Mouse (Mus musculus) frontal cortex, postnatal 36 days (tissue): Measurements from ENCODE around the gene Por.

Experiments used
- DNase-seq, 2 experiments: peaks; one replicate each; pipeline ENCODE4 v3.0.0; 2022; ENCODE audit warnings: low spot score in 2 of 2

Por gene

GRCm38 (mm10) chr5:135702190-135702589 is 32.4 kb downstream of the Por start:
- DNase-seq: no peak

DNA sequence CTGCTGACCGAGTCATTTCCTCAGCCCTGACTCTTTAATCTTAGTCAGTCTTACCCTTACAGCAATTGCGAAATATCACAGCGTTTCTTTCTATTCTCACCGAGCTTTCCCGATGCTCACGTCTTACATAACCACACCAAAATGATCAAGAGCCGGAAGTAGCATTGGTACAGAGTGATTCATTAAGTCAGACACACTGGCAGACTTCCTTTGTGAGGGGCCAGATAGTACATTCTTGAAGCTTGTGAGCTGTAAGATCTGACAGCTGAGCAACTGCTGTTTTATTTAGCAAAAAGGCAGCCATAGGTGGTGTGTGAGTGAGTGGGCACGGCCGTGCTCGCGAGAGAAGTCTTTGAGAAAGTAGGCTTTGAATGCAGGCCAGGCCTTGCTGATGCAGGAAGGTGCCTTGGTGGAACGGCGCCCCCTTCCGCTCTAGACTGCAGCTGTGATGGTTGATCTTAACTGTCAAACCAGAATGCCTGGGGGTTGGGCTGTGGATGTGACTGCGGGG is 32.9 kb downstream of the Por start:
- DNase-seq: peak; percentile 72 to 82

GRCm38 (mm10) chr5:135703431-135703830 is 33.6 kb downstream of the Por start:
- DNase-seq: no peak

DNA sequence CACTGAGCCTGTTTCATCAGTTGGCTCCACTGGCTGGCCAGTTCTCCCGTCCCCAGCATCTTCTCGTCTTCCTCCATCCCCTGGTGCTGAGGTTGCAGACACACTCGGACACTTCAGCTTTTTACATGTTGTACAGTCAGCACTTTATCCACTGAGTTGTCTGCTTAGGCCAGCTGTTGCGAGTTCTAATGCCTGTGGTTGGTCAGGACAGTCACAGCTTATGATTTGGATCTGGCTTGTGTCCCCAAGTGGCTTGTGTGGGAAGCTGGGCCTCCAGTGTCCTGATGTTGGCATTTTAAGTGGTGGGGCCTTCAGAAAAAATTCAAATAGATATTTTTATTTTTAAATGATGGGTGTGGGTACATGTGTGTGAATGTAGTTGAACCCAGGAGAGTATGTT is 35.5 kb downstream of the Por start:
- DNase-seq: no peak

GRCm38 (mm10) chr5:135707039-135707438 is 37.2 kb downstream of the Por start:
- no peak for DNase-seq

GRCm38 (mm10) chr5:135707855-135708254 is 38.0 kb downstream of the Por start:
- DNase-seq: no peak

DNA sequence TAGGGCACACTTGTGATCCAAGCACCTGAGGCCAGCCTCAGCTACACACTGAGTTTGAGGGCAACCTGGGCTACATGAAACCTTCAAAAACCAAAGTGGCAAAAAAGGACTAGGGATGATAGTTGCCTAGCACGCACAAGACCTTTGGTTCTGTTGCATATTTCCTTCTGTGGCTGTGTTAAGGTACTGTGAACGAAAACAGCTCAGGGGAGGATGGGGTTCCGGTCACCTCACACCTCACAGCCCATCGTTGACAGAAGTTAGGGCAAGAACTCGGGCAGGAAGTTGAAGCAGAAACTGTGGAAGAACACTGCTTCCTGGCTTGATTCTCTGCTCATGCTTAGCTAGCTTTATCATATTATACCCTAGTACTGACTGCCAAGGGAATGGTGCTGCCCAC is 39.9 kb downstream of the Por start:
- DNase-seq: no peak

- DNase-seq: peak; percentile 38 to 59
Measured at GRCm38 (mm10) chr5:135710599-135711214, 40.9 kb downstream of the Por start.

DNA sequence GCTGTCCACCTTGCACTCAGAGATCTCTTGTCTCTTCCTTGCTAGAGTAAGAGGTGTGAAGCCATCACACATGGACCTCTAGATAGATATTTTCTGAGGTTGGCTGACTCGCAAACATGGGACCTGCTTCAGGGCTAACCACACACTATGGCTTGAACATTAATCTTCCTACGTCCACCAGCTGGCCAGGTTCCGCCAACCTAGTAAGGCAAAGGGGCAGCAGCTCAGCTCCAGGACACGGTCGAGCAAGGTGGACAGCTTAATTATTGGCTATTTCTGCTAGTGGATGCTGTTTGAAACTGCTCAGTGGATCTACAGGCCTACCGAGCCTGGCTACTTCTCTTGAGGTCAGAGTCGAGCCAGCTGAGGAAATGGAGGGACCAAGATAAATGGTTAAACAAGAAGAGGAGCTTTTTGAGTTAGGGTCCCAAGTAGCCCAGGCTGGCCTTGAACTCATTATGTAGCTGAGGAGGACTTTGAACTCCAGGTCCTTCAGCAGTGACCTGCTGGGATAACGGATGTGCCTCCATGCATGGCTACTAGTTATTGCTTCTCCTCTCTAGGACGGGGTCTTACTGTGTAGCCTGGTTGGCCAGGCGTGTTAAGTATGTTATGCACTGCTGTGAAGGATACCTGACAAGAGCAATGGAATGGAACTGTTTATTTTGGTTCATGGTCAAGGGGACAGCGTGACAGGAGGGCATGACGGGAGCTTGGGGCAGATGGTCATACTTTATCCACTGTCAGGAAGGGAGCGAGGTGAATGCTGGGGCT is 41.9 kb downstream of the Por start:
- DNase-seq: no peak

DNA sequence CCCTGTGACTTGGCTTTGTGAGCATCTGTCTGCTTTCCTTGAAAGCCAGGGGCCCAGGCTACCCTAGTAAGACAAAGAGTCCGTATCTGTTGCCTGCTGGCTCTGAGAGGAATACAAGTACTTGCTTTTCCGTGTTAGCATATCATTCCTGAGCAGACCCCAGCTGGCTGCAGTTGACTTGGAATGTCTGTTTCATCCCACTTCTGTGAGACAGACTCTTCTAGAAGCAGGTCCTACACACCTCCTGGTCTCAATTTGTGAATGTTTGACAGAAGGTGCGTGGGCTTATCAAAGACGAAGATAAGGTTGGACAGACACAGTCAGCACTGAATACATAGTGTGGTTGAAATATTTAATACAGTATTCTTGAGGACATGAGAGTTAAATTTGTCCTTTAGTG is 43.0 kb downstream of the Por start:
- DNase-seq: peak; percentile 53 to 85

GRCm38 (mm10) chr5:135713441-135714218 is 43.8 kb downstream of the Por start:
- peak; percentile 57 to 73 for DNase-seq

- DNase-seq: no peak
Measured at GRCm38 (mm10) chr5:135715624-135716023, 45.8 kb downstream of the Por start.

DNA sequence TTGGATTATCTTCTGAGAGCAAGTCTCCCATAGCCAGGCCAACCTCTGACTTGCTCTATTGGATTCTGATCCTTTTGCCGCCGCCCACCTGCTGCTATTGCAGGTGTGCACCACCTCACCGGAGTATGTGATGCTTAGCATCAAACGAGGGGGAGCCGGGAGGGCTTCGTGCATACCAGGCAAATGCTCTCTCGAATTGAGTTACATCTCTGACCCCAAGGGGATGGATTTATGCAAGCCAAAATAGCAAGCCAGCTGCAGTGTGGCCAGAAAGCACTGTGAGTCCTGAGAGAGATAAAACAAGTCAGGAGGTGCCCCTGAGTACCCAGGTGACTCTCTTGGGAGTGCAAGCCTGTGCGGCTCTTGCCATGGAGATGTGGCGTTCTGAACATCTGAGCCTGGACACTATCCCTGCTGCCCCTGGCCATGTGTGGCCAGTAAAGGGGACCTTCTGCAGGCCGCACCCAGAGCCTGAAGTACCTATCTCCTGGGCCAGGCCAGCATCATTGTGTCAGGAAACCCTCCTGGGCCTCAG is 49.8 kb downstream of the Por start:
- DNase-seq: no peak

DNA sequence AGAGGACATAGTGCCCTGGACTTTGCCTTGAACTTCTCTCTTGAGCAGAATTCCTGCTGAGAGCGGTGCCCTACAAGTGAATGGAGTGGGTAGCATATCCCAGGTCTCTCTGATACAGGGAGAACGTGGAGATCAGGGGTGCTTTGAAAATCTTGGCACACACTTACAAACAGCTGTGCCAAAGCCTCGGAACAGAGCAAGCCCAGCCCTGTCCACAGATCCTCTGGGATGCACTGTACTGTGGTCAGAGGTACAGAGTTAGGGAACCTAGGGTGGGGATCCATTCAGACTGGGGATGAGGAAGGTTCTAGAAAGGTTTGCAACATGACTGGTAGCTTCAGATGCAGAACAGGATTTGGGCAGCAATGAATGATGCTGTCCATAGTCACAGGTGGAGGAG is 50.3 kb downstream of the Por start:
- DNase-seq: no peak

- DNase-seq: no peak
Measured at GRCm38 (mm10) chr5:135721076-135721475, 51.2 kb downstream of the Por start.

GRCm38 (mm10) chr5:135722121-135722520 is 52.3 kb downstream of the Por start:
- DNase-seq: peak; percentile 45 to 63

DNA sequence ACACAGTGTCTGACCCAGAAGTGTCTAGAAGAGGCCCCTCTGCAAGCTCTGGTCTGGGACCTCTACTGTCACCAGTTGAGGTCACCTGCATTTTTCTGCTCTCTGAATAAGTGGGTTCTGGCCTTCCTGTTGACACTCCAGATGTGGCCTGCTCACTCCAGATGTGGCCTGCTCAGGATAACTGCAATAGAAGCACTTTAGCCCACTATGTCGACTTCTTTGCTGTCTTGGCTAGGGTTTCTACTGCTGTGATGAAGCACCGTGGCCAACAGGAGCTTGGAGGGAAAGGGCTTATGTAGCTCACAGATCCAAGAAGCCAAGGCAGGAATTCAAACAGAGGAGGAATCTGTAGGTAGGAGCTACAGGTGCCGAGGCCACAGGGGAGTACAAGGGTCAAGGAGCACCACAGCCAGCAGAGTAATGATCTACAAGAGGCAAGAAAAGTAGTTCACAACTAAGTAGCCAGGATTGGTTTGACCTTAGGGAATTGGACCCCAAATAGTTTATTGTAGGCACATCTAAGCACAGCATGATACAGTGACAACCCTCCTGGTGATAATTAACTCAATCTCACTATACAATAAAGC is 53.4 kb downstream of the Por start:
- no peak for DNase-seq

GRCm38 (mm10) chr5:135724536-135725322 is 54.9 kb downstream of the Por start:
- no peak for DNase-seq

DNA sequence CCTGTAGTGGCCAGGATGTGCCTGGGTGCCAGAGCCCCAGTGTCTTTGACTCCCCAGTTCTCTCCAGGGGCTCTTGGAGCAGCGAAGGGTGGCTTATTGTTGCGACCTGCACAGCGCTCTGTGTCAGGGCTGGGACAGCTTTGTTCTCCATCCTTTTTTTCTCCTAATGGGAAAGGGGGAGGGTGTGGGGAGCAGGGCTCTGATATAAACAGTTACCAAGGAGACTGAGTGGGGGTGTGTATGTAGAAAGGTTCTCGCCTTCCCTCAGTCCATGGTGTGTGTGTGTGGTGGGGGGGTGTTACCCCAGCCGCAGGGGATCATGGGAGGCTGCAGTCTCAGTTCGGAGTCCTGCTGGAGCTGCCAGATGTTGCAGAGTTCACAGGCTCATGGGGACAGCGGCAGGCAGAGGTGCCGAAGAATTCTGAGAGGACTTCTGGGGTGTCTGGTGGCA is 55.6 kb downstream of the Por start:
- DNase-seq: peak; percentile 39 to 51

- no peak for DNase-seq
Measured at GRCm38 (mm10) chr5:135725991-135726390, 56.2 kb downstream of the Por start.
